Mouse (Mus musculus) cerebellum, adult (tissue): ENCODE measurements around the gene Gm26965.
"Not testable (repeated sequence)": the region's sequence is repeated elsewhere in the genome, so short reads cannot be mapped to it uniquely, and the experiment has no call there.

Experiments used
- ATAC-seq: cut with Nextera tagmentation; 2 replicates; pipeline ENCODE4 v1.9.2; 2017; ENCODE audit warnings: mild to moderate bottlenecking, moderate library complexity, mixed read lengths; ENCODE audit not compliant: insufficient number of reproducible peaks, low FRiP score, low TSS enrichment

The Gm26965 gene

DNA sequence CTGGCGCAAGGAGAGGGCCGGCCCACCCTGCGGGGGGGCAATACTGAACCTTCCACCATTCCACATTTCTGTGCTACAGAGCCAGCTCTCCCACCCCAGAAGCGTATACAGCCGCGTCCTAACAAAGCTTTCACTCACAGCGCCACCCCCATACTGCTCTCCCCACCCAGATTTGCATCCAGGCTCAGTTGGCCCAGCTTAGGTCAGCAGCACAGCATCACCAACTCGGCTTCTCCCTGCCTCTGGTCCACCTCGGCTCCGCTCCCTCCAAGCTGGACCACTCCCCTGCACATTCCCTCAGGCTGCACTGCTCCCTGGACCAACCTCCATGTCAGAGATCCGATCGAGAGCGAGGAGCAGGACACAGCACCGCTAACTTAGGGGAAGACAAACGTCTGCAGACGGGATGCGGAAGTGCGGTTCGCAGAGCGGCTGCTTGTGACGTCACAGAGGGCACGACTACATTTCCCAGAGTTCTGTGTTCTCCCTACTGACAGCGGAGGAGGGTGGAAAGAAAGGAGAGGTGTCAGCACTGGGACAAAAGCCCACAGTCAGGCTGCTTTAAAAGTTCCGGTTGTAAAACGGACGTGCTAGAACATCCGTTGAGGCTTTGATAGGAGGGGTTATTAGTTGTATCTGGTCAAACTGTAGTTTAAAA is at the start of gene Gm26965, which contains the start of gene Zfp87:
Gene Gm26965 (minus strand): TSS at position 399 of the 658 bp plus-strand sequence.
Gene Zfp87 (minus strand): TSS at position 425 of the 658 bp plus-strand sequence.
- peak; percentile 99 for ATAC-seq

- no peak for ATAC-seq
These were observed 46.7 kb upstream of the Gm26965 start for GRCm38 (mm10) chr13:67572591-67573189.

DNA sequence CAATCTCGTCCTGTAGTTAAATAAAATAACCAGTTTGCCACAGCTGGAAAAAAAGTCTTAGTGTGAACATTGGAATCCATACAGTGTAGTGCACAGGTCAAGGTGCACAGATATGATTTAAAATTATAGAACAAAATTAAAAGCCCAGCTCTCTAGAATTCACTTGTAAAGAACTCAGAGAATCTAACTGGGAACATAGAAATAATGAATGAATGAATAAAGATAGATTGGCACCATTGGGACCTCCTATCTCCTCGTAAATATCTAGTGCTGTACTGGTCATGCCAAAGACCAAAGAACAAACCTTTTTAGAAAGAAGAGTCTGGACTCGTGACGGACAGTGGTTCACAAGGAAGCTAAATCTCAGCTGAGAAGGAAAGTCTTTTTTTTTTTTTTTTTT is 27.8 kb upstream of the Gm26965 start, which contains the start of gene Zfp748:
Gene Zfp748 (minus strand): TSS at position 101 of the 400 bp plus-strand sequence.
- ATAC-seq, result no peak

- peak; percentile 100 for ATAC-seq
These were observed 26.8 kb upstream of the Gm26965 start for GRCm38 (mm10) chr13:67552505-67553346.

DNA sequence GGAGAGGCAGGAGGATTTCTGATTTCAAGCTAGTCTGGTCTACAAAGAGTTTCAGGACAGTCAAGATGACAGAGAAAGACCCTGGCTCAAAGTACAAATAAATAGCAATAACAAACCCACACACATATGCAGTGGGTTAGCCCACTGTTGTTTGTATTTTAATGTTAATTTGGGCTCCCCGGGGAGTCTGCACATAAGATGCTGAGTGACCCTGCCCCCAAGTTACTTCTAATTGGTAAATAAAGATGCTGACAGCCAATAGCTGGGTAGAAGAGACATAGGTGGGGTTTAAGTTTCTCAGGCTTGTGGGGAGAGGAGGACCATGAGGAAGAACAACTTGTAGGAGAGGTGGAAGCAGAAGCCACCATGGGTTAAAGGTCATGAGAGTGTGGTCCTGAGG is 20.0 kb upstream of the Gm26965 start:
- no peak for ATAC-seq

DNA sequence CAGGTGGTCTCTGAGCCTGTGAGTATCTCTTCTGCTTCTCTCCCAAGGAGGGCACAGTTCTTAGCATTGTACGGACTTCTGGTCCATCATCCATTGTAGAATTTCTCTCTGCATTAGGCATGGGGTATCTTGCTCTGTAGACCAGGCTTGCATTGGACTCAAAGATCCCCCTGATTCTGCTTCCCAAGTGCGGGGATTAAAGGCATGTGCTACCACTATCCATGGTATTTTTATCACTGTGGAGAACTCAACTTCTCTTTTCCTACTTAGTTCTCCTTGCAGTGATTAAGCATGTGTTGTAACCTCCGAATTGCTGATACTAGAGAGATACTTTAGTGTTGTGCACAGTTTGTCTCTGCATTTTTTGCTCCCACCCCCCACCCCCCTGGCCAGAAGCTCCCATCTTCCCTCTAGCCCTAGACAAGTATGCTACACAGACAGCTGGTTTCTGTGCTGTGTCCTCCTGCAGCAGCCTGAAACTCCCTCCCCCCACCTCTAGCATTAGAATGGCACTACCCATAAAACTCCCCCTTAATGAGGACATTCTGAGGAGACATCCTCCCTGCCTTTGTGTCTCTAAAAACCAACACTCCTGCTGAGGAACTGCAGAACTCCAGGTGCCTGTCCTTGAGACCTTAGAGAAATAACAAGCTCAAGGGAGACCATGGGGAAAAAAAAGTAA is 1.2 kb upstream of the Gm26965 start:
- ATAC-seq, result no peak

DNA sequence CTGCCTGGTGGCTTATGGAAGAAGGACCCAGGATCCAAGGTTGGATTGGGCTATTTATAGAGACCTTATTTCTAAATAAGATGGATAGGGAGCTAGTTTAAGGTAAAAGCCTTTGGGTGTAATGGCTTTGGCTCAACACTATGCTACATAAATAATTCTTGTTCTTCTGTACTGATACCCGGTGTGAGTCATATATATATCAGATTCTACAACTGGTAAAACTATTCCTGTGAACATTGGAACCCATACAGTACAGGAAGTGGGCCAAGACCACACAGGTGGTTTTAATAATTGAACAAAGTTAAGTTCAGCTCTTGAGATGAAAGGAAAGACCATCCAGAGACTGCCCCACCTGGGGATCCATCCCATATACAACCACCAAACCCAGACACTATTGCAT is 25.0 kb downstream of the Gm26965 start:
- no peak for ATAC-seq

GRCm38 (mm10) chr13:67500084-67500719 is 25.7 kb downstream of the Gm26965 start, which contains the start of gene Zfp58:
Gene Zfp58, minus strand, starts transcription at chr13:67500555.
- peak; percentile 99 for ATAC-seq

- no peak for ATAC-seq
These were observed 30.3 kb downstream of the Gm26965 start for GRCm38 (mm10) chr13:67495631-67496030.

DNA sequence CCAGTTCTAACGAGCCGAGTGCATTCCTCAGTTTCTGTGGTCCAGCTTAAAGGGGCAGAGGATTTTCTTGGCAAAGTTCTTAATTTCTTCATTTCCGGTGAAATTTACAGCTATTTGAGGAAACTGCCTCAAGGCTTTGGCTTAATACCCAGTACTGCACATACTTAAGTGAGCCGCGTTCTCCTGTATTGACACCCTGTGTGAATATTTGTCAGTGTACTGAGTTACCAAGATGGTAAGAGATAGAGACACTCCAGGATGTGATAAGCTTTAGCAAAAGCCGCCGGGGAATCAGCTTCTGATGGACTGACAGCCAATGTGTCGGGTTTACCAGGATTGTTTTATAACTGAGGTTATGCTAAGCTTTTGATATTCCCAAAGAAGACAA is 41.5 kb downstream of the Gm26965 start:
- ATAC-seq, result peak; percentile 27; the same call in 1 of the 2 replicates

- ATAC-seq, result peak; percentile 96
These were observed 42.1 kb downstream of the Gm26965 start, which contains the start of gene Zfp874b for GRCm38 (mm10) chr13:67483625-67484423. Gene Zfp874b, minus strand, starts transcription at chr13:67484258.

- no peak for ATAC-seq
These were observed 44.4 kb downstream of the Gm26965 start for GRCm38 (mm10) chr13:67481528-67481927.

- no peak for ATAC-seq
These were observed 56.7 kb downstream of the Gm26965 start for GRCm38 (mm10) chr13:67469274-67469673.

- not testable (repeated sequence) for ATAC-seq
These were observed 62.3 kb downstream of the Gm26965 start for GRCm38 (mm10) chr13:67463506-67464185.

- no peak for ATAC-seq
These were observed 74.0 kb downstream of the Gm26965 start for GRCm38 (mm10) chr13:67452021-67452309.

GRCm38 (mm10) chr13:67451172-67452020 is 74.6 kb downstream of the Gm26965 start, which contains the start of gene Zfp874a:
Gene Zfp874a, minus strand, starts transcription at chr13:67451624.
- peak; percentile 97 for ATAC-seq
